Mouse (Mus musculus) lung, embryonic 16.5 days (tissue): Measurements from ENCODE around the gene Ncaph2. TPM values are rescaled to one million over a fixed set of nuclear protein-coding genes. Genes with fewer than 3 reads are reported as not detected.

Source experiments
- ATAC-seq: fragments of 200-750 bp; cut with Nextera tagmentation; 2 replicates; pipeline ENCODE4 v1.8.0; 2017; ENCODE audit warnings: low read depth, mild to moderate bottlenecking, moderate library complexity
- H3K27ac ChIP-seq: fragments of 300-500 bp; sonication (generic); 2 replicates; pipeline ENCODE4 v1.5.1; 2014; ENCODE audit warnings: mild to moderate bottlenecking, control low read depth, low read length
- H3K27me3 ChIP-seq: fragments of 300-500 bp; sonication (generic); 2 replicates; pipeline ENCODE4 v1.6.1; 2014; ENCODE audit warnings: low read depth, low read length, mixed read lengths; ENCODE audit not compliant: control insufficient read depth, insufficient read depth
- H3K36me3 ChIP-seq: fragments of 300-500 bp; sonication (generic); 2 replicates; pipeline ENCODE4 v1.6.1; 2014; ENCODE audit warnings: low read length; ENCODE audit not compliant: control insufficient read depth, insufficient read depth
- H3K4me1 ChIP-seq: fragments of 300-500 bp; sonication (generic); replicated peaks from 2 replicates; pipeline ENCODE4 v1.6.1; 2014; ENCODE audit warnings: low read length, mixed read lengths; ENCODE audit not compliant: control insufficient read depth, insufficient read depth
- H3K4me2 ChIP-seq: fragments of 300-500 bp; sonication (generic); 2 replicates; pipeline ENCODE4 v1.6.1; 2014; ENCODE audit warnings: low read depth, low read length, control low read depth
- H3K4me3 ChIP-seq: fragments of 300-500 bp; sonication (generic); 2 replicates; pipeline ENCODE4 v1.5.1; 2014; ENCODE audit warnings: mild to moderate bottlenecking, low read length, control low read depth
- H3K9ac ChIP-seq: fragments of 300-500 bp; sonication (generic); 2 replicates; pipeline ENCODE4 v1.6.1; 2014; ENCODE audit warnings: low read length, control low read depth
- H3K9me3 ChIP-seq: fragments of 300-500 bp; sonication (generic); 2 replicates; pipeline ENCODE4 v1.6.1; 2016; ENCODE audit warnings: low read length; ENCODE audit not compliant: control insufficient read depth
- WGBS: fragments of 180-500 bp; shearing (Covaris S2); extraction: QIAGEN DNeasy Blood & Tissue Kit; methylation state at CpG from one replicate; pipeline ENCODE4 v1.1.7; 2014; 5-methylcytosine and 5-hydroxymethylcytosine counted together
- polyA plus RNA-seq: library from polyadenylated mRNA; unstranded; fragments of >200 nt; fragmentation: Nextera tagmentation; extraction: Ambion mirVana; gene quantifications from 2 replicates; pipeline ENCODE4 v1.2.1, GENCODE M21; 2015

Ncaph2 gene
- polyA plus RNA-seq, 1 experiment from 2014 or later = 172 TPM

- Histone ChIP-seq H3K9ac (peak overlapping the region; percentile 91), H3K4me2 (peak overlapping the region; percentile 94), H3K36me3 (peaks cover 28% of the 10 kb centered on the region), H3K27me3 (peaks cover 33% of the 10 kb centered on the region), H3K9me3 (no peaks in the 10 kb centered on the region), H3K4me1 (peaks cover 25% of the 10 kb centered on the region), H3K4me3 (peak overlapping the region; percentile 81), H3K27ac (peak overlapping the region; percentile 97)
- no peak for ATAC-seq
- WGBS = 53% methylated on average over 9 of the region's 9 CpGs
These were observed 18.8 kb downstream of the Ncaph2 start for GRCm38 (mm10) chr15:89374340-89374739.

GRCm38 (mm10) chr15:89374801-89375534 lies 19.4 kb downstream of the Ncaph2 start:
- Histone ChIP-seq H3K36me3 (peaks cover 21% of the 10 kb centered on the region), H3K9me3 (no peaks in the 10 kb centered on the region), H3K27ac (no peak overlapping the region), H3K27me3 (peaks cover 37% of the 10 kb centered on the region), H3K9ac (no peak overlapping the region), H3K4me1 (peaks cover 27% of the 10 kb centered on the region), H3K4me2 (no peak overlapping the region), H3K4me3 (no peak overlapping the region)
- no peak for ATAC-seq
- WGBS = 90% methylated on average over 17 of the region's 17 CpGs

- H3K4me1 ChIP-seq = peaks cover 27% of the 10 kb centered on the region
- no peak overlapping the region for H3K4me2 ChIP-seq
- H3K27me3 ChIP-seq = peaks cover 41% of the 10 kb centered on the region
- H3K36me3 ChIP-seq = peaks cover 13% of the 10 kb centered on the region
- 66% methylated on average over 7 of the region's 7 CpGs for WGBS
- H3K9me3 ChIP-seq = no peaks in the 10 kb centered on the region
- no peak for ATAC-seq
- no peak overlapping the region for H3K9ac ChIP-seq
- no peak overlapping the region for H3K4me3 ChIP-seq
- H3K27ac ChIP-seq = no peak overlapping the region
These were observed 20.5 kb downstream of the Ncaph2 start for GRCm38 (mm10) chr15:89376040-89376439.

GRCm38 (mm10) chr15:89376957-89377356 lies 21.4 kb downstream of the Ncaph2 start, which contains the start of gene Tymp:
Tymp (minus strand) TSS chr15:89377039.
- Histone ChIP-seq H3K27ac (no peak within 1 kb of the TSS), H3K4me3 (no peak within 1 kb of the TSS; the same call in 1 of the 2 replicates), H3K36me3 (peaks cover 5% of the 10 kb centered on the region), H3K4me1 (peaks cover 27% of the 10 kb centered on the region), H3K27me3 (peaks cover 41% of the 10 kb centered on the region), H3K4me2 (no peak within 1 kb of the TSS), H3K9ac (no peak within 1 kb of the TSS), H3K9me3 (no peaks in the 10 kb centered on the region)
- WGBS = 26% methylated on average over 16 of the region's 16 CpGs
- no peak for ATAC-seq

- Histone ChIP-seq H3K4me2 (no peak overlapping the region), H3K4me3 (no peak overlapping the region; the same call in 1 of the 2 replicates), H3K9me3 (no peaks in the 10 kb centered on the region), H3K27ac (no peak overlapping the region), H3K27me3 (peaks cover 41% of the 10 kb centered on the region), H3K4me1 (peaks cover 27% of the 10 kb centered on the region), H3K9ac (no peak overlapping the region), H3K36me3 (0 out of 2 replicates have a peak, but pooled peaks cover 2% of the 10 kb centered on the region)
- 5% methylated on average over 18 of the region's 18 CpGs for WGBS
- ATAC-seq = no peak
These were observed 21.8 kb downstream of the Ncaph2 start for GRCm38 (mm10) chr15:89377362-89377761.

GRCm38 (mm10) chr15:89377938-89378828 lies 22.7 kb downstream of the Ncaph2 start:
- peaks cover 20% of the 10 kb centered on the region for H3K4me1 ChIP-seq
- 10% methylated on average over 46 of the region's 46 CpGs for WGBS
- H3K27ac ChIP-seq = no peak overlapping the region
- no peaks in the 10 kb centered on the region for H3K9me3 ChIP-seq
- H3K27me3 ChIP-seq = peaks cover 41% of the 10 kb centered on the region
- peak overlapping the region; percentile 53 for H3K9ac ChIP-seq
- no peak for ATAC-seq
- peak overlapping the region; percentile 72 for H3K4me2 ChIP-seq
- H3K4me3 ChIP-seq = peak overlapping the region; percentile 47
- H3K36me3 ChIP-seq = no peaks in the 10 kb centered on the region

GRCm38 (mm10) chr15:89378831-89379401 lies 23.4 kb downstream of the Ncaph2 start, which contains the start of gene Odf3b:
Odf3b (minus strand) TSS chr15:89379282.
- no peaks in the 10 kb centered on the region for H3K36me3 ChIP-seq
- peaks cover 41% of the 10 kb centered on the region for H3K27me3 ChIP-seq
- no peak for ATAC-seq
- H3K9ac ChIP-seq = peak within 1 kb of the TSS; percentile 53
- 1% methylated on average over 33 of the region's 33 CpGs for WGBS
- H3K27ac ChIP-seq = no peak within 1 kb of the TSS
- no peaks in the 10 kb centered on the region for H3K9me3 ChIP-seq
- peak within 1 kb of the TSS; percentile 72 for H3K4me2 ChIP-seq
- H3K4me3 ChIP-seq = peak within 1 kb of the TSS; percentile 47
- peaks cover 19% of the 10 kb centered on the region for H3K4me1 ChIP-seq

GRCm38 (mm10) chr15:89379429-89379828 lies 23.9 kb downstream of the Ncaph2 start:
- Histone ChIP-seq H3K4me1 (peaks cover 15% of the 10 kb centered on the region), H3K27me3 (peaks cover 41% of the 10 kb centered on the region), H3K9me3 (no peaks in the 10 kb centered on the region), H3K4me3 (peak overlapping the region; percentile 47), H3K9ac (peak overlapping the region; percentile 53), H3K36me3 (no peaks in the 10 kb centered on the region), H3K27ac (no peak overlapping the region), H3K4me2 (peak overlapping the region; percentile 72)
- ATAC-seq = 0 out of 2 replicates have a peak, but pooled peaks have one; percentile 21
- WGBS = 13% methylated on average over 10 of the region's 10 CpGs
